Mouse (Mus musculus) WW6 (cell line): ENCODE data around the gene Atp23.
"Not testable (repeated sequence)": the region's sequence is repeated elsewhere in the genome, so short reads cannot be mapped to it uniquely, and the experiment has no call there.

Source experiments
- DNase-seq: peaks from one replicate; pipeline ENCODE4 v3.0.0-alpha.2; 2013; ENCODE audit warnings: low read depth, low spot score

The Atp23 gene

DNA sequence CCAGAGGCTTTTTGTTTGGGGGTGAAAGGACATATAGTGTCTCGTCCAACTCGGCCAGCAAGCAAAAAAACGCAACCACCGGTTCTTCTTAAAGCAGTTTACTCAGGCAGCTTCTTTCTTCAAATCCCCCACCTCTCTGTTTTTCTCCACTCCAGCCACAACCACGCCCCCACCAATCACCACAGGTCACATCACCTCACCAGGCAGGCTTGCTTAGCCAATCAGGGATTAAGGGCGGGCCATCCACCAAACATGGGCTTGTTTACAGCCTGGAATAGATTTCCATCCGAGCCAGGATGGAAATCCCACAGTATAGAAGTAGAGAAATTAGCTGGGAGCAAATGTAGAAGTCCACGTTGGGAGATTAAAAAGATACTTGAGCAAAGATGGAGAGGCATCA is 74.9 kb downstream of the Atp23 start:
- not testable (repeated sequence) for DNase-seq

DNA sequence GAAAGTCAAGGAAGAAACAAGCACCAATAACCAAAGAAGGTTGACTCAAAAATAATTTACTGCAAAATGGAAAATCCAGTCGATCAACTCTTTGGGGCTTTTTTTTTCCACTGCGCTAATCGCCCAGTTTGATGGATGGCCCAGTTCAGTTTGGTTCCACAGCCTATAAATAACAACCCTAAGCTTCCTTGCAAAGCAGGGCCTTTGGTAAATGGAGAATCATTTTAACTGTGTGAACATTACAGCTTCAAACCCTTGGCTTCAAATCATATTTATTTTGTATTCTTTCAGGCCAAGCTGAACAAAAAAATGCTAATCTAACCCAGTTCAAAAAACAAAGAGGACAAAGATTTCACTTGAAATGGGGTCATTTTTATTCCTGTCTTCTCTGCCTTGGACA is 78.7 kb downstream of the Atp23 start:
- no peak for DNase-seq
